Mouse (Mus musculus) embryonic fibroblast, embryonic 13.5 days (primary cell): ENCODE results near the gene Dip2b.

Experiments
- CTCF ChIP-seq: IDR thresholded peaks from 2 replicates; pipeline ENCODE4 v1.5.1; 2011; ENCODE audit warnings: mild to moderate bottlenecking, control low read depth, low read length, moderate library complexity, borderline replicate concordance; ENCODE audit not compliant: insufficient read depth
- POLR2A ChIP-seq: IDR thresholded peaks from 2 replicates; pipeline ENCODE4 v1.6.1; 2011; ENCODE audit warnings: low read depth, mild to moderate bottlenecking, control low read depth, low read length, moderate library complexity

- TF ChIP-seq POLR2A (no peak), CTCF (no peak)
These were observed 107.5 kb downstream of the Dip2b start for GRCm38 (mm10) chr15:100145917-100146316.
